Mouse (Mus musculus) neural tube, embryonic 10.5 days (tissue): Measurements from ENCODE around the gene Rgl1.

Experiments used
- DNase-seq: peaks from one replicate; pipeline ENCODE4 v3.0.0-alpha.2; 2017; ENCODE audit warnings: low spot score; ENCODE audit errors: extremely low spot score

Gene Rgl1

DNA sequence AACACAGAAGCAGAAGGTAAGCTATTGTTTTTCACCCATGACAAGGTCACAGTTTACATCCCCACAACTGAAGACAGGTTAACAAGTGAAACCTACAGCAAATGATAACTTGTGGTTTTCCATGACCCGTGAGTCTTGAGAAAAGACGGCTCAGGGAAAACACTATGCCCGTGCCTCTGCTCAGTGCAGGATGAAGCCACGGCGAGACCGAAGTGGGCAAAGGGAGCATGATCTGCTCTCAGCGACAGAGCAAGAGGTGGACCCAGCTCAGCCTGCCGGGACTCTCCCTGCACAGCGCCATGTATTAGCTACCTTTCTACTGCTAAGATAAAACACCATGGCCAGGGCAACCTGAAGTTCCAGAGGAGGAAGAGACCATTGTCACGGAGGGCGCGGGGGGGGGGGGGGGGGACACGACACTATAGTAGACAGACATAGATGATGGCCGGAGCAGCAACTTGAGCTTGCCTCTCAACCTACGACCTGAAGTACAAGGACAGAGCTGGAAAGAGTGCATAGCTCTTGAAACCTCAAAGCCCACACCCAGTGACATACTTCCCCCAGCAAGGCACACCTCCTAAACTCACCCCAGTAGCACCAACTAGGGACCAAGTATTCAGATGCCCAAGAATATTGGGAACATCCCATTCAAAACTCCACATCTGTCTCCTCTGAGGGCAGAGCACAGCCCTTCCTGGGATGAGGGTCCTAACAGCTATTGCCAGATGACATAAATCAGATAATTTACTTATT is 174.2 kb downstream of the Rgl1 start:
- DNase-seq, result no peak

DNA sequence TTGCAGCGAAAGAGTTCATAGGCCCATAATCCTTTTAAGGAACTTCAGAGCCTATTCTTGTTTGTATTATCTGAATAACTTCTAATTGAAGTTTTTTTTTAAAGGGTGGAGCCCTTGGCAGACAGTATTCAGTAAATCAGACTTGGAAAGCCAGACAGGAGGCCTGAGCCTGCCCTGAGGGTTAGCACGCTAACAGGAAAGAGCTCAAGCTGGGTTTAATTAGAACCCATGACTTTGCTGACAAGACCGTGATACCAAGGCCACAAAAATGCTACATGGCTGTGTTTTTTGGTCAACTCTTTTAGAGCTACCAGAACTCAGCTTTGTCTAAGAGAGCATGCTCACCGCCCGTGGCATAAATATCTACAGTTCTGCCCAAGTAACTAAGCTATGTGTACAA is 175.8 kb downstream of the Rgl1 start:
- no peak for DNase-seq

DNA sequence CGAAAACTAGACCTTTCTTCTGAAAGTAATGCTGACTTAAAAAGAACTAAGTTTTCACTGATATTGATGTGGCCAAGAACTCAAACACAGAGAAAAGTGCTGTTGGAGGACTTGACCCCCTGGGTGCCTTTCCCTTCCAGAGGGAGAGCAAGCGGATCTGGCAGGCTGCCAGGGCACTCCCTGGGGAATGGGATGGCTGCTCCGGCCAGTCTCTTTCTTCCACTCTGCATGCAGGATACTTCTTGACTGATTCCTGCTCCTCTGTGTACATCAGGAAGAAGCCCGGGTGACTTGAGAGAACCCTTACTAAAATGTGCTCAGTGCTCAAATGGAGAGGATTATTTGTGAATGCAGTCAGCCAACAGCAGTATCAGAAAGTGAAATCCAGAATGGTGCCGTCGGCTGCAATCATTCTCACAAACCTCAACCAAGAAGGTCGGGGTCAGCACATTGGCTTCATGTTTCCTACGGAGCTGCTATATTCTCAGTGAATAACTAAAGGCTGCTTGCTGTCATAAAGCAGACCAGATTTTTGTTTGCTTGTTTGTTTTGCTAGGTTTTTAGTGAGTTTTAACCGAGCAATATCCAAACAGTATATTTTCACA is 176.7 kb downstream of the Rgl1 start:
- peak; percentile 34 for DNase-seq

DNA sequence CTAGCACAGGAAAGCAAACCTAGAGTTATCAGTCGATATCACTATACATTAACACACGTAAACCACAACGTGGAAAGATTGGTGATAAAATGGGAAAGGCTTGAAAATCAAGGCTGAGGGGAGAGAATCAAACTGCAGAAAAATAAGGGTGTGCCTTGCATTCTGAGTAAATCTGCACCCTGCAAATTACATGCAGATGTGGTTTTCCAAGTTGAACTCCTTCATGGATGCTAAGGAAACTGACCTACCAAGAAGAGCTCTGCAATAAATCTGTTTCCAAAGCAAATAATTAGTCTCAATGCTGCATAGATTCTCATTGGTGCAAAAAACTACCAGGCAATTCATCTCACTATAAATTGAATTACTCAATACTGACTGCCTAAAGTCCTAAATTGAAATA is 178.7 kb downstream of the Rgl1 start:
- DNase-seq, result no peak

DNA sequence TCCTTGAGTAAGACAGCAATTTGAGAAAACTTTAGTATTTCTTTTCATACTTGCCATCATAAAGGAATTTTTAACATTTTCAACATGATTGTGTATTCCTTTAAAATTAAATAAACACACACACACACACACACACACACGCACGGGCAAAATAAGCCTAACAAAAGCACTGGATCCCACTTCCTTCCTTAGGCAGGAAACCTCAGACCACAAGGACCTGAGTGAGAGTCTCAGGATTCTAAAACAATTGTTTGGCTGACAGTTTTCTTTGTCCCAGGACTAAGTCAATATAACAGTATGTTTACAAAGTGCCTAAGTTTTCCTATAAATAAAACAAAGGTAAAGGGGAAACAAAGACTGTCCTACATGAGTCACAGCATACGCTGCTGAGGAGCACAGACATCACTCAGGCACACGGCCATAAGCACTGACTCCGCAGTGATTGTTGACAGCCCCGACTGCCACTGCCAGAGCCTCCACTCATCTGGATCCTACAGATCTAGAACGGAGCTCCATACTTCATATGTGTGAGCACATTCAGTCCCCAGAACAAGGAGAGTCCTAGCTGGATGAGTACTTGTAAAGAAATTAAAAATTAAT is 180.7 kb downstream of the Rgl1 start:
- no peak for DNase-seq

GRCm38 (mm10) chr1:152584933-152585332 is 181.2 kb downstream of the Rgl1 start:
- no peak for DNase-seq

GRCm38 (mm10) chr1:152581127-152581905 is 184.8 kb downstream of the Rgl1 start:
- no peak for DNase-seq

- no peak for DNase-seq
Measured at GRCm38 (mm10) chr1:152578944-152579343, 187.2 kb downstream of the Rgl1 start.

DNA sequence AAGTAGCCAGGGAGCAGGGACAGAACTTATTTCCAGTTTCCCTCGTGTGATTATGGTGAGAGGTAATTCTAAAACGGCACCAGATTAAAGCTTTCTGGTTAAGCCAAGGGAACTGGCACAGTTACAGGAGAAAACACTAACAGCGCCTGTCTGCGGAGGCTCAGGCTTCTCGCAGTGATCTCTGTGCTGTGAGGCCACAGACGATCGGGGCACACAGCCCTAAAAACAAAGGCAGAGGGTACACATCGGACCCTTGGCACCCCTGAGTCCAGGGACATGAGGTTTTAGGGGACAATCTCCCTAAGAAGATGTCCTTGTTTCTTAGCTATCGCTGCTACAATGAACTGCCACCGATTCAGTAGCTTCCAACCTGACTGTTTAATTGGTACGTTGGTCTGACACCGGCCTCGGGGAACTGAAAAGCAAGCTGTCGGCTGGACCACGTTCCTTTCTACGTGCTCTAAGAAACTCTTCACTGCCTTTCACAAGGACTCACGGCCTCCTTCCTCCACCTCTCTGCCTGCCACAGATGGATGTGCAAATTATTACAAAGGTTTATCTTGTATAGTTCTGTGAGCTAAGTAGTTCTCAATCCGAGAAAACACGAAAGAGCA is 187.9 kb downstream of the Rgl1 start:
- no peak for DNase-seq

GRCm38 (mm10) chr1:152576614-152577144 is 189.5 kb downstream of the Rgl1 start:
- DNase-seq, result peak; percentile 41

- DNase-seq, result no peak
Measured at GRCm38 (mm10) chr1:152575096-152575495, 191.1 kb downstream of the Rgl1 start.

DNA sequence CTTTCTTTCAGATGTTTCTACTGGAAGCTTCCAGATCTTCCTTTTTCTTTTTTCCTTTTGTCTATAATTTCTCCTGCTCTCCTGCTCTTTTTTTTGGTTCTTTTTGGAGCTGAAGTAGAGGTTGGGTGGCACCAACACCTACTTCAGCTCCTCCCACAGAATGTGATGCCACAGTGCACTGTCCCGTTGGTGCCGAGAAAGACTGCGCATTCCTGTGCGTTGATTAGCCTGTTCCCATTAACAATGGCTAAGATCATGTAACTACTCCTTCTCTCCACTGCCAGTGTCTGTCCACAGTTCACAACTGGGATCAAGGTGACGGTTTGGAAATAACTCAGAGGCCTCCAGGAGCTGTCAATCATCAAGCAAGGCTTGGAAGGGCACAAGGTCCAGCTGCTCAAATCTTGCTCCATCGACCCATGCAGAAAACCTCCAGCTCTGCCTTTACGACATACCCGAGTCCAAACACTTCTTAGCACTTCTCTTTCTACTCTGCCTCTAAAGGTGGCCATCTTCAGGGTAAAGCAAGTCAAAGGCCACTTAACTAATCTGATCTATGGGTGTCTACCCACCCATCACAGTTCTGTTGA is 192.6 kb downstream of the Rgl1 start:
- DNase-seq, result no peak

DNA sequence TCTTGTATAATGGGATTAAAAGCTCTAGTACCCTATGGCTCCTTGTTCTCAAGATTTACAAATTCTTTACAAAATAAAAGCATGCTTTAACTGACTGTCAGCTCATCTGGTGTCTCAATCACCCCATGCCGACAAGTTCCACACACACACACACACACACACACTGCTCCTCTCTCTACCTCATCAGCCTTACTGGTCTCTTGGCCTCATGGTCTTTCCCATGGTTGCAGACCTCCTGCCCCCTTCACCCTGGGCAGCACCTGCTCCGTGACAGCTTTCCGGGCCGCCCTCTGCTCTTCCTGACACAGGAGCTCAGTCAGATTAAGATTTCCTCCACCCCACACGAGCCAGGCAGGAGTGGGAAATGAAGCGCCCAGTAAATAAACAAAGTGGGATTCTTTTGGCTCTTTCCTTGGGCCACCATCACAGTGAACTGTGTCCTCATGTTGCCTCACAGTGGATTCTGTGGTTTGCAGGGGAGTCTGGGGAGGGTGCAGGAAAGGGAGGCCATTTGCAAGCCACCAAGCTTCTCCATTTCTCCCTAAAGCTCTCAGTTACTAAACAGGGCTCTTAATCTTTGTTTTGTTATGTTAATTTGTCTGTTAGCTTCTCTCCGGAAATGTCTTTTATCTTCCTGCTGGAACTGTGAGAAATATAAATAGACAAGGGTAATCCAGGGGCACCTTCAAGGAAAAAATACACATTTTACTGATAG is 193.2 kb downstream of the Rgl1 start:
- DNase-seq, result no peak

- DNase-seq, result no peak
Measured at GRCm38 (mm10) chr1:152571340-152571739, 194.8 kb downstream of the Rgl1 start.

DNA sequence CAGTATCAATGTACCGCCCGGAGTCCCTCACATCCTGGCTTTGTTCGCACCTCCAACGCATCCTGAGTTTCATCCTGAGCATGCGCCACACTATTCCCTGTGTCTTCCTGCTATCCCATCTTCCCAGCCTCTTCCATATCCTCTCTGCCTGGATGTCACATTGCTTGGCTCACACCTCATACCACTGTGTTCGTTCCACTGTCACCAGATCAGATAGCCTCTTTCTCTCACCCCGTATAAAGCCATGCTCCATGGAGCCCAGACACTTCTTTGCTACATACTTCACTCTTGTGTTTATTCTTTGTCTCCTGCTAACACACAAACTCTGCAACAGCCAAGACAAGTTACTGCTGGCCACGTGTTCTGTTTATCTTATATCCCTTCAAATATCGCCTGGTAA is 195.5 kb downstream of the Rgl1 start:
- no peak for DNase-seq

- no peak for DNase-seq
Measured at GRCm38 (mm10) chr1:152563282-152563681, 202.9 kb downstream of the Rgl1 start.

DNA sequence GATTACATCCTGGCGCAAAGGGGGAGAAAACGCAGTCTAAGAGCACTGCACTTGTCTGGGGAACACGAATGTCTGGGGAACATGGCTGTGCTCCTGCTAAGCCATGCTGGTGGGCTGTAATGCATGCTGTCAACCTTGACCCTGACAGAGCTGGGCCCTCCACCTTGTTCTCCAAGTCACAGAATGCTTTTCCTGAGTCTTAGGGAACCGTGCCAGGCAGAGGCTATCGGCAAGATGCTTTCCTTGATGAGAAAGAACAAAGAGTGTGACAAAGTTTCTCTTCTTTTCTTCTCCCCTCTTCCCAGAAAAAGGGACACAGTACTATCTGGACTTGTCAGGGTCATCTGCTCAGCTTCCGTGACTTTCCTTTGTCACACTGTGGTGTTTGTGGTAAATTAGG is 203.3 kb downstream of the Rgl1 start:
- DNase-seq, result no peak

GRCm38 (mm10) chr1:152560477-152560876 is 205.7 kb downstream of the Rgl1 start:
- no peak for DNase-seq

DNA sequence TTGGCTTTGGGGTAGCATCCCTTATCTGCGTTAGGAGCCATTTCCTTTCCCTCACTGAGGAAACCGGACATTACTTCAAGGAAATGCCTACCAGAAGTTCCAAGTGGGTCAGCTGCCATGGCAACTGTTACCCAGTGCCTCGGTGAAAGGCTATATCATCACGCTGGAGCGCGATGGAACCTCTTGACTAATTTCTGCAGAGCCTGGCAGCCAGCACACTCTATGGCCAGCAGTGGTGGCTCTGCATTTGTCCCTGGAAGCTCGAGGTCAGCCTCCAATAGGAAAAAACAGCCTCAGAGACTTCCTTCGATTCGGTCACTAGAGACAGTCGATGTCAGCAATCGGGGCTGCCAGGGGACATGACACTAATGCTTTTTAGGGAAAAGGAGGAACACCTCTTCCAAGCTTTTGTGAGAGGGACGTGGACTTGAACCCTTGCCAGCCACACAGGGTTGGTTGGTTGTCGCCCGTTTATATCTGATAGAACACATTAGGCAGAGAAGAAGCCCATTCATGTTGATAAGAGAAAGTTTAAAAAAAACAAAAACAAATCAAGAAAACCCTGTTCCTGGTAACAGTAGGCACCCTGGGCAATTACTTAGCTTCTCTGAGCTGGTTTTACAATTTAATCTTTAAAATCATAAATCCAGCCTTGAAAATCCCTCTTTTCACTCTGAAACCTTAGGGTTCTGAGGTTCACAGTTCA is 209.4 kb downstream of the Rgl1 start:
- DNase-seq, result no peak
